Mouse (Mus musculus): Measurements from ENCODE around the gene Plk5. TPM values are rescaled to one million over a fixed set of nuclear protein-coding genes. Genes with fewer than 3 reads are reported as not detected.

Plk5 gene
- polyA plus RNA-seq, 1 experiment from 2014 or later: 2.9 TPM

- no peak for ATAC-seq (ENCODE audit: low FRiP score, low TSS enrichment)
- no peaks in the 10 kb centered on the region for H3K9me3 ChIP-seq (ENCODE audit: control insufficient read depth, low read length)
- H3K4me1 ChIP-seq (ENCODE audit: control insufficient read depth, insufficient read depth, low read length): no peaks in the 10 kb centered on the region
- no peak within 1 kb of the TSS for H3K9ac ChIP-seq (replicated peaks; ENCODE audit: low read length)
- peaks cover 77% of the 10 kb centered on the region for H3K27me3 ChIP-seq (ENCODE audit: control insufficient read depth, insufficient read depth, low read length)
- H3K4me2 ChIP-seq (ENCODE audit: low read length): peak within 1 kb of the TSS; percentile 28; the same call in 1 of the 2 replicates
- H3K27ac ChIP-seq (replicated peaks; ENCODE audit: low read depth, low read length): no peak within 1 kb of the TSS
- H3K4me3 ChIP-seq (replicated peaks; ENCODE audit: low read depth, low read length): no peak within 1 kb of the TSS
- H3K36me3 ChIP-seq (ENCODE audit: control insufficient read depth, insufficient read depth, low read length): no peaks in the 10 kb centered on the region
- WGBS: under 1% methylated on average over 42 of the region's 42 CpGs
- peak; percentile 58 for DNase-seq
Observed at GRCm38 (mm10) chr10:80348244-80348781, 7.9 kb upstream of the Plk5 start, which contains the start of gene Adamtsl5. TSS of gene Adamtsl5 (minus strand) at chr10:80348412.

DNA sequence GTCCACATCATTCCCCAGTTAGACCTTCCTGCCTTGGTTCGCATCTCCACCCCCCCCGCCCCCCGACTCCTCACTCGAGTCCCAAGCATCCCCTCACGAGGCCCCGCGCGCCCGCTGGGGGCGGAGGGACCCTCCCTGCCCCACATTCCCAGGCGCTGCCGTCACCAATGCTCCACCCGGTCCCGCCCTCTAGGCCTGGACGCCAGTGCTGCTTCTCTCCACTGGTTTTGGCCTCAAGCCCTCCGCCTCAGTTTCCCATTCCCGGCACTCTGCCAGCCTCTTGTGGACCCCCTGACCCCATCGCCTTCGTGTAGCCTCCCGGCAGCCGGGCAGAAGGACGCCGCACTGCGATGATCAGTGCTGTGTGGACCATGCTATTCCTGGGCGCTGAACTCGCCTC, 7.3 kb upstream of the Plk5 start:
- Histone ChIP-seq H3K4me1 (ENCODE audit: control insufficient read depth, insufficient read depth, low read length) (no peaks in the 10 kb centered on the region), H3K4me2 (ENCODE audit: low read length) (no peak overlapping the region), H3K27ac (replicated peaks; ENCODE audit: low read depth, low read length) (no peak overlapping the region), H3K9ac (replicated peaks; ENCODE audit: low read length) (no peak overlapping the region), H3K9me3 (ENCODE audit: control insufficient read depth, low read length) (no peaks in the 10 kb centered on the region), H3K4me3 (replicated peaks; ENCODE audit: low read depth, low read length) (no peak overlapping the region), H3K36me3 (ENCODE audit: control insufficient read depth, insufficient read depth, low read length) (no peaks in the 10 kb centered on the region), H3K27me3 (ENCODE audit: control insufficient read depth, insufficient read depth, low read length) (peaks cover 70% of the 10 kb centered on the region)
- ATAC-seq (ENCODE audit: low FRiP score, low TSS enrichment) (no peak), DNase-seq (no peak)
- WGBS: 15% methylated on average over 26 of the region's 26 CpGs

GRCm38 (mm10) chr10:80350292-80350691, 6.0 kb upstream of the Plk5 start:
- Histone ChIP-seq H3K4me1 (ENCODE audit: control insufficient read depth, insufficient read depth, low read length) (no peaks in the 10 kb centered on the region), H3K36me3 (ENCODE audit: control insufficient read depth, insufficient read depth, low read length) (no peaks in the 10 kb centered on the region), H3K9me3 (ENCODE audit: control insufficient read depth, low read length) (no peaks in the 10 kb centered on the region), H3K4me2 (ENCODE audit: low read length) (no peak overlapping the region), H3K27me3 (ENCODE audit: control insufficient read depth, insufficient read depth, low read length) (peaks cover 66% of the 10 kb centered on the region), H3K9ac (replicated peaks; ENCODE audit: low read length) (no peak overlapping the region), H3K4me3 (replicated peaks; ENCODE audit: low read depth, low read length) (no peak overlapping the region), H3K27ac (replicated peaks; ENCODE audit: low read depth, low read length) (no peak overlapping the region)
- ATAC-seq (ENCODE audit: low FRiP score, low TSS enrichment): peak; percentile 68; the same call in 1 of the 2 replicates
- DNase-seq: peak; percentile 88
- WGBS: 3% methylated on average over 7 of the region's 7 CpGs

- ATAC-seq (ENCODE audit: low FRiP score, low TSS enrichment) (no peak), DNase-seq (no peak)
- no peak overlapping the region for H3K4me2 ChIP-seq (ENCODE audit: low read length)
- H3K4me3 ChIP-seq (replicated peaks; ENCODE audit: low read depth, low read length): no peak overlapping the region
- H3K9me3 ChIP-seq (ENCODE audit: control insufficient read depth, low read length): no peaks in the 10 kb centered on the region
- H3K36me3 ChIP-seq (ENCODE audit: control insufficient read depth, insufficient read depth, low read length): no peaks in the 10 kb centered on the region
- WGBS: 22% methylated on average over 11 of the region's 11 CpGs
- H3K4me1 ChIP-seq (ENCODE audit: control insufficient read depth, insufficient read depth, low read length): peaks cover 7% of the 10 kb centered on the region; the same call in 1 of the 2 replicates
- H3K27me3 ChIP-seq (ENCODE audit: control insufficient read depth, insufficient read depth, low read length): peaks cover 67% of the 10 kb centered on the region
- no peak overlapping the region for H3K27ac ChIP-seq (replicated peaks; ENCODE audit: low read depth, low read length)
- no peak overlapping the region for H3K9ac ChIP-seq (replicated peaks; ENCODE audit: low read length)
Observed at GRCm38 (mm10) chr10:80351896-80352295, 4.4 kb upstream of the Plk5 start.

DNA sequence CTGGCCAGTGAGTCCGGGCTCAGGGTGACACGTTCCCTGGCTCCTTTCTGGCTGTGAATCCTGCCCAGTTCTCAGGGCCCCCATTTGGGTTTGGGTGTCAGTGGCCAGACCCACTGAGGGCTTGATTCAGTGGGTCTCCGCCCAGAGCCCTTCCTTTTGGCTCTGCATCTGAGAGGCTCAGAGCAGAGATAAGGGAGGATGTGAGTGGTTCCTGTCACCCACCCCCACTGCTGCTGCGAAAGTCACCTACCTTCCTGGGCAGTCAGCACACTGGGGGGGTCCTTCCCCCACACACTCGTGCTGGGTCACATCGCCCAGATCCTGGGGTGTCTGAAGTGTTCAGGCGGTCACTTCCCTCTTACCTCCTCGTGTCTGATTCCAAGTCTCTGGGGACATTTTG, 3.5 kb upstream of the Plk5 start:
- Histone ChIP-seq H3K9me3 (ENCODE audit: control insufficient read depth, low read length) (no peaks in the 10 kb centered on the region), H3K4me2 (ENCODE audit: low read length) (no peak overlapping the region), H3K27me3 (ENCODE audit: control insufficient read depth, insufficient read depth, low read length) (peaks cover 69% of the 10 kb centered on the region), H3K9ac (replicated peaks; ENCODE audit: low read length) (no peak overlapping the region), H3K27ac (replicated peaks; ENCODE audit: low read depth, low read length) (no peak overlapping the region), H3K4me1 (ENCODE audit: control insufficient read depth, insufficient read depth, low read length) (peaks cover 7% of the 10 kb centered on the region; the same call in 1 of the 2 replicates), H3K36me3 (ENCODE audit: control insufficient read depth, insufficient read depth, low read length) (no peaks in the 10 kb centered on the region), H3K4me3 (replicated peaks; ENCODE audit: low read depth, low read length) (no peak overlapping the region)
- ATAC-seq (ENCODE audit: low FRiP score, low TSS enrichment): no peak
- no peak for DNase-seq
- WGBS: 69% methylated on average over 8 of the region's 8 CpGs

GRCm38 (mm10) chr10:80355431-80355830, 828 bp upstream of the Plk5 start:
- DNase-seq (no peak), ATAC-seq (ENCODE audit: low FRiP score, low TSS enrichment) (no peak)
- no peak overlapping the region for H3K27ac ChIP-seq (replicated peaks; ENCODE audit: low read depth, low read length)
- H3K4me3 ChIP-seq (replicated peaks; ENCODE audit: low read depth, low read length): no peak overlapping the region
- H3K27me3 ChIP-seq (ENCODE audit: control insufficient read depth, insufficient read depth, low read length): peaks cover 56% of the 10 kb centered on the region
- no peaks in the 10 kb centered on the region for H3K9me3 ChIP-seq (ENCODE audit: control insufficient read depth, low read length)
- 5% methylated on average over 9 of the region's 9 CpGs for WGBS
- H3K9ac ChIP-seq (replicated peaks; ENCODE audit: low read length): no peak overlapping the region
- H3K4me2 ChIP-seq (ENCODE audit: low read length): no peak overlapping the region
- peaks cover 7% of the 10 kb centered on the region; the same call in 1 of the 2 replicates for H3K4me1 ChIP-seq (ENCODE audit: control insufficient read depth, insufficient read depth, low read length)
- H3K36me3 ChIP-seq (ENCODE audit: control insufficient read depth, insufficient read depth, low read length): no peaks in the 10 kb centered on the region

DNA sequence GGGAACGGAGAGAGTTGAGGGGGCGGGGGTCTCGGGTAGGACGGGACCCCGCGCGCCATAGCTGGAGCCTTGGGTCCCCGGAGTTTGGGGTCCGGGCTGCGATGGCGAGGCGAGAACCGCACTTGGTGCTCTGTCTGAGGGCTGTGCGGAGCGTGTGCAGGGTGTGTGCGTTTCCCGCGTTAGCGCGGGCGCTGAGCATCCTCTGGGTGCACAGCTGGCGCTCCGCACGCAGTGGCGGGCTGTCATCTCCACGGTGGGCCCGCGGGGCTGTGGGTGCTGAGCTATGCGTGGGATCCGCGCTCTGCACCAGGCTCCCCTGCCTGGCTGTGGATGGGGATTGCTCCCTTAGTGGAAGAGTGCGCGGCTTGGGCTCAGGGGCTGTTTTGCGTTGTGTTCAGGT, 478 bp downstream of the Plk5 start:
- H3K27ac ChIP-seq (replicated peaks; ENCODE audit: low read depth, low read length): no peak overlapping the region
- H3K4me3 ChIP-seq (replicated peaks; ENCODE audit: low read depth, low read length): peak overlapping the region; percentile 32
- peak overlapping the region; percentile 54 for H3K4me2 ChIP-seq (ENCODE audit: low read length)
- 1% methylated on average over 34 of the region's 34 CpGs for WGBS
- H3K9ac ChIP-seq (replicated peaks; ENCODE audit: low read length): peak overlapping the region; percentile 26; the same call in 1 of the 2 replicates
- H3K27me3 ChIP-seq (ENCODE audit: control insufficient read depth, insufficient read depth, low read length): peaks cover 51% of the 10 kb centered on the region
- no peaks in the 10 kb centered on the region for H3K36me3 ChIP-seq (ENCODE audit: control insufficient read depth, insufficient read depth, low read length)
- ATAC-seq (ENCODE audit: low FRiP score, low TSS enrichment): 0 out of 2 replicates have a peak, but pooled peaks have one; percentile 6
- peaks cover 7% of the 10 kb centered on the region; the same call in 1 of the 2 replicates for H3K4me1 ChIP-seq (ENCODE audit: control insufficient read depth, insufficient read depth, low read length)
- DNase-seq: no peak
- H3K9me3 ChIP-seq (ENCODE audit: control insufficient read depth, low read length): no peaks in the 10 kb centered on the region

DNA sequence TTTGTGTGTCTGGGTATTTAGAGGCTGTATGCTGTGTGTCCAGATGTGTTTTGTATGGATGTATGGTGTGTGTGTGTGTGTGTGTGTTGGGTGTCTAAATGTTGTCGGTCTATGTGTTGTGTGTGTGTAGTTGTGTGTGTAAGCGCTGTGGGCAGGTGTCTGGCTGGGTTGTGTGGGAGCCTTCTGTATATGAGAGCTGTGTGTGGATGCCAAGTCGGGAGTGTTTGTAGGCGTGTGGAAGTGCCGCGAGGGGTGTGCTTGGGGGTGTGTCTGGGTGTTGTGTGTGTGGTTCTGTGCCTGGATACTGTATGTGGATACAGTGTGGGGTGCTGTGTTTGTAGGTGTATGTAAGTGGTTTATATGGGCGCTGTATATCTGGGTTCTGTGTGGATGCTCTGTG, 1.1 kb downstream of the Plk5 start:
- DNase-seq: no peak
- Histone ChIP-seq H3K9me3 (ENCODE audit: control insufficient read depth, low read length) (no peaks in the 10 kb centered on the region), H3K4me3 (replicated peaks; ENCODE audit: low read depth, low read length) (0 out of 2 replicates have a peak overlapping the region, but pooled peaks have one; percentile 32), H3K4me2 (ENCODE audit: low read length) (peak overlapping the region; percentile 53), H3K27ac (replicated peaks; ENCODE audit: low read depth, low read length) (no peak overlapping the region), H3K9ac (replicated peaks; ENCODE audit: low read length) (0 out of 2 replicates have a peak overlapping the region, but pooled peaks have one; percentile 16), H3K4me1 (ENCODE audit: control insufficient read depth, insufficient read depth, low read length) (peaks cover 7% of the 10 kb centered on the region; the same call in 1 of the 2 replicates), H3K27me3 (ENCODE audit: control insufficient read depth, insufficient read depth, low read length) (peaks cover 49% of the 10 kb centered on the region), H3K36me3 (ENCODE audit: control insufficient read depth, insufficient read depth, low read length) (no peaks in the 10 kb centered on the region)
- 31% methylated on average over 7 of the region's 7 CpGs for WGBS
- ATAC-seq (ENCODE audit: low FRiP score, low TSS enrichment): no peak
